Mouse (Mus musculus) adrenal gland, postnatal 36 days (tissue): ENCODE measurements at regions not wholly inside any gene's neighbourhood (a gene's known extent, or its start where the extent isn't known, plus 50 kb on each side); places are given as distances from the start of the nearest gene placed in this dataset.

Experiments
- DNase-seq, 2 experiments: peaks; one replicate each; pipeline ENCODE4 v3.0.0; 2021; ENCODE audit warnings: mixed read lengths in 1 of 2

- DNase-seq: no peak
Measured at GRCm38 (mm10) chr5:55276265-55276837, 1278.1 kb downstream of the Stim2 start.

GRCm38 (mm10) chr5:55293301-55293700, 1295.0 kb downstream of the Stim2 start:
- no peak for DNase-seq

GRCm38 (mm10) chr5:55293978-55294377, 1295.7 kb downstream of the Stim2 start:
- no peak for DNase-seq

- no peak for DNase-seq
Measured at GRCm38 (mm10) chr5:55294781-55295180, 1296.5 kb downstream of the Stim2 start.

DNA sequence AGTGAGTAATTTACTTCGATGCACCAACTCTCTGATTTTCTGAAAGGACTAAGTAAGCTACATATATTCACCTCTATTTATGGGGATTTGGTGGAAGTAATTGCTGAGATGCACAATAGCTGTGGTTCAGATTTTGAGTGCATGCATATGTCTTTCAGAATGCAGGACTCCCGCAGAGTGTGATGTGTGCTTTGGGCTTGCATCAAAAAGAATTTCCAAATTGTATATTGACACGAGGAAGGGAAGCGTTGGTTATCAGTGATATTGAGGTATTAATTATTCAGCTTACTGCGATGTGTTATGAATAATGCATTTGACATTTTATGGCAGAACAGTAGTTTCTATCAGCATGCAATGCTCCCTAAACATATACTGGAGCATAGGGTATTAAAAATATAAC, 1303.2 kb downstream of the Stim2 start:
- DNase-seq: no peak

DNA sequence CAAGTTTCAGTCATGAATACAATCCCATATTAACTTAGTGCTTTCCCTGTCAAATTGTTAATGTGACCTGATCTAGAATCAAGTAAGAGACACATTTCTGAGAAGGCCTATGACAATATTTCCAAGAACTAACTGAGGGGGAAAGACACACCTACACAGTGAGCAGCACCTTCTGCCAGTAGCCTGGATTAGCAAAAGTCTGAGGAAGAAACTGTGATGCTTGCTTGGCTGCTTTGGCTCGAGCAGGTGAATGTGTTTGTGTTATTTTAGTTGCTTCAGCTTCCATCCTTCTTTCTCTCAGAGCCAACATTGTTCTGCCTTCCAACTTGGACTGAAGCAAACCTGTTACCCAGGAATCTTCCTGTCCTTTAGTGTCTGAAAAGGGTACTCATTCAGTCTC, 1347.7 kb downstream of the Stim2 start:
- no peak for DNase-seq

DNA sequence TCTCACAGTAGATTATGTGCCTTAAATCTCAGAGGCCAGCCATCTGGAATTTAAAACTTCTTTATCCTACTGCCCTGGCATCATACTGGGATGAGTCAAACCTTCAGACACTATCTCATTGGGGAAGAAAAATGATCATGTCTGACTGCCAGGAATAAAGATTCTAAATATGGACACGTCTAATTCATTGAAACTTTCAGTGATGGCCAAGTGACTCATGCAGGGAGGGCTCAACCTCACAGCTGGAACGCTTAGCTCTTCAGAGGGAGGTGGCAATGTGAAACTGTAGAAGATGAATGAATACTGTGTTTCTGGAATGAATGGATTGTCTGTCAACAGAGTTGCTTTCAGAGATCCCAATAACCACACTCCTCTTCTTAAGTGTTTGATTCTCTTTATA, 1357.2 kb downstream of the Stim2 start:
- DNase-seq: peak in 1 of 2 experiments; percentile 4

GRCm38 (mm10) chr5:55374295-55374694, 1376.0 kb downstream of the Stim2 start:
- DNase-seq: no peak

- DNase-seq: no peak
Measured at GRCm38 (mm10) chr5:55390846-55391245, 1392.5 kb downstream of the Stim2 start.

GRCm38 (mm10) chr5:55395986-55396385, 1397.7 kb downstream of the Stim2 start:
- no peak for DNase-seq

GRCm38 (mm10) chr5:55416146-55416545, 1417.8 kb downstream of the Stim2 start:
- no peak for DNase-seq

DNA sequence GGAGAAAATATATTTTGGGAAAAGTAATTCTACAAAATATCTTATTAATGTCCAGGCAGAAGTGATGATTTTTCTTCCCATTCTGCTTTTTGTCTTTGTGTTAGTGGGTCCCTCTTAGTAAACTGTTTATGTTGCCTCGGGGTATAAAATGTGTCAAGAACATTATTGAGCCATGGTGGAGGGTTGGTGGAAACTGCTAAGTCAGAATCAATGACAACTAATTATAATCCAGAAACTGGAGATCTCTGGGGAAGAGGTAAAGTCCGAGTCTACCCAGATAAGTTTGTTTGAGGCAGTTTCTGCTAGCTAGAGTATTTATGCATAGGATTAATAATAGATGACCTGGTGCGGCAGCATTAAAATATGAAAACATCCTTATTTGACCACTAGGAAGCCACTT, 1440.9 kb downstream of the Stim2 start:
- no peak for DNase-seq

DNA sequence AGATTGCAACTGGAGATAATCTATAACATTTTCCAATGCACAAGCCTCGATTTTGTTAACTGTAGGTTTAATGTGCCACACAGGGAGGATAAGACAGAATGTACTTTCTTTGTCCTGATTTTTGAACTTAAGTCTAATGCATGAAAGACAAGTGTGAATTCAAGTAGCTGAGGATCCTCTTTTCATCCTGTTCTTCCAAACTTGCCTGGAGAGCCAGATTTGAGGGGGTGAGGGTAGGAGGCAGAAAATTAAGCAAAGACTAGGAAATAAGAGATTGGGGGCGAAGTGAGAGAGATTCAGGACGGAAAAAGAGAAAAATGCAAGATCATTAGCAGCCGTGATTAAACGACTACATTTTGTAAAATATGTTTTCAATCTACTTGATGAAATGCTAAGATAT, 1450.8 kb downstream of the Stim2 start:
- DNase-seq: no peak
